Mouse (Mus musculus) stomach, embryonic 14.5 days (tissue): Measurements from ENCODE around the gene L3mbtl1. TPM values are rescaled to one million over a fixed set of nuclear protein-coding genes. Genes with fewer than 3 reads are reported as not detected.
A peak's percentile ranks its signal among the peaks of the same experiment; 100 is the strongest.

Source experiments
- ATAC-seq: fragments of 200-750 bp; cut with Nextera tagmentation; 2 replicates; pipeline ENCODE4 v1.8.0; 2017; ENCODE audit warnings: low read depth, moderate TSS enrichment; ENCODE audit not compliant: insufficient number of reproducible peaks, insufficient read depth, low FRiP score
- H3K27ac ChIP-seq: fragments of 300-500 bp; sonication (generic); 2 replicates; pipeline ENCODE4 v1.5.1; 2014; ENCODE audit warnings: mild to moderate bottlenecking, low read length, moderate library complexity, mixed read lengths
- H3K27me3 ChIP-seq: fragments of 300-500 bp; sonication (generic); 2 replicates; pipeline ENCODE4 v1.6.1; 2014; ENCODE audit warnings: low read length, control low read depth, mixed read lengths; ENCODE audit not compliant: control insufficient read depth, insufficient read depth
- H3K36me3 ChIP-seq: fragments of 300-500 bp; sonication (generic); 2 replicates; pipeline ENCODE4 v1.6.1; 2014; ENCODE audit warnings: mild to moderate bottlenecking, control low read depth, low read length, moderate library complexity, mixed read lengths; ENCODE audit not compliant: control insufficient read depth, insufficient read depth
- H3K4me1 ChIP-seq: fragments of 300-500 bp; sonication (generic); 2 replicates; pipeline ENCODE4 v1.6.1; 2014; ENCODE audit warnings: low read length, control low read depth, mixed read lengths; ENCODE audit not compliant: control insufficient read depth, insufficient read depth
- H3K4me2 ChIP-seq: fragments of 300-500 bp; sonication (generic); replicated peaks from 2 replicates; pipeline ENCODE4 v1.6.1; 2014; ENCODE audit warnings: low read depth, low read length, control low read depth
- H3K4me3 ChIP-seq: fragments of 300-500 bp; sonication (generic); 2 replicates; pipeline ENCODE4 v1.5.1; 2014; ENCODE audit warnings: low read depth, low read length, control low read depth
- H3K9ac ChIP-seq: fragments of 300-500 bp; sonication (generic); replicated peaks from 2 replicates; pipeline ENCODE4 v1.6.1; 2014; ENCODE audit warnings: low read depth, mild to moderate bottlenecking, control low read depth, low read length, moderate library complexity, mixed read lengths
- H3K9me3 ChIP-seq: fragments of 300-500 bp; sonication (generic); 2 replicates; pipeline ENCODE4 v1.6.1; 2016; ENCODE audit warnings: low read depth, low read length, control low read depth; ENCODE audit not compliant: control insufficient read depth
- WGBS: fragments of 180-500 bp; shearing (Covaris S2); extraction: QIAGEN DNeasy Blood & Tissue Kit; methylation state at CpG from one replicate; pipeline ENCODE4 v1.1.7; 2014; 5-methylcytosine and 5-hydroxymethylcytosine counted together
- polyA plus RNA-seq: library from polyadenylated mRNA; unstranded; fragments of >200 nt; fragmentation: Nextera tagmentation; extraction: Ambion mirVana; gene quantifications from 2 replicates; pipeline ENCODE4 v1.2.1, GENCODE M21; 2014

Gene L3mbtl1
- polyA plus RNA-seq, 1 experiment from 2014 or later, result 0.30 TPM

GRCm38 (mm10) chr2:162948221-162948620, 4.9 kb downstream of the L3mbtl1 start:
- peaks cover 3% of the 10 kb centered on the region; the same call in 1 of the 2 replicates for H3K4me1 ChIP-seq
- no peaks in the 10 kb centered on the region for H3K36me3 ChIP-seq
- ATAC-seq, result no peak
- H3K27ac ChIP-seq, result no peak overlapping the region
- no peaks in the 10 kb centered on the region for H3K9me3 ChIP-seq
- 65% methylated on average over 14 of the region's 14 CpGs for WGBS
- no peak overlapping the region for H3K9ac ChIP-seq
- peak overlapping the region; percentile 29; the same call in 1 of the 2 replicates for H3K4me2 ChIP-seq
- H3K27me3 ChIP-seq, result no peaks in the 10 kb centered on the region
- no peak overlapping the region for H3K4me3 ChIP-seq

- no peaks in the 10 kb centered on the region for H3K9me3 ChIP-seq
- no peak for ATAC-seq
- H3K27me3 ChIP-seq, result no peaks in the 10 kb centered on the region
- no peaks in the 10 kb centered on the region for H3K36me3 ChIP-seq
- no peak overlapping the region for H3K4me3 ChIP-seq
- H3K27ac ChIP-seq, result no peak overlapping the region
- H3K4me1 ChIP-seq, result no peaks in the 10 kb centered on the region
- no peak overlapping the region for H3K9ac ChIP-seq
- H3K4me2 ChIP-seq, result no peak overlapping the region
- WGBS, result 93% methylated on average over 2 of the region's 2 CpGs
Measured at GRCm38 (mm10) chr2:162950776-162951175, 7.5 kb downstream of the L3mbtl1 start.

GRCm38 (mm10) chr2:162956843-162957242, 13.6 kb downstream of the L3mbtl1 start:
- Histone ChIP-seq H3K27ac (no peak overlapping the region), H3K4me2 (no peak overlapping the region), H3K4me3 (no peak overlapping the region), H3K4me1 (no peaks in the 10 kb centered on the region), H3K27me3 (no peaks in the 10 kb centered on the region), H3K36me3 (no peaks in the 10 kb centered on the region), H3K9me3 (no peaks in the 10 kb centered on the region), H3K9ac (no peak overlapping the region)
- no peak for ATAC-seq
- WGBS, result 93% methylated on average over 2 of the region's 2 CpGs

GRCm38 (mm10) chr2:162961321-162961720, 18.0 kb downstream of the L3mbtl1 start:
- H3K4me2 ChIP-seq, result no peak overlapping the region
- H3K4me1 ChIP-seq, result no peaks in the 10 kb centered on the region
- no peaks in the 10 kb centered on the region for H3K9me3 ChIP-seq
- no peaks in the 10 kb centered on the region for H3K36me3 ChIP-seq
- no peak overlapping the region for H3K4me3 ChIP-seq
- 72% methylated on average over 9 of the region's 10 CpGs for WGBS
- no peak overlapping the region for H3K9ac ChIP-seq
- no peak overlapping the region for H3K27ac ChIP-seq
- ATAC-seq, result no peak
- no peaks in the 10 kb centered on the region for H3K27me3 ChIP-seq

GRCm38 (mm10) chr2:162966734-162967133, 23.5 kb downstream of the L3mbtl1 start:
- Histone ChIP-seq H3K4me3 (no peak overlapping the region), H3K4me2 (no peak overlapping the region), H3K4me1 (no peaks in the 10 kb centered on the region), H3K9ac (no peak overlapping the region), H3K9me3 (no peaks in the 10 kb centered on the region), H3K27me3 (no peaks in the 10 kb centered on the region), H3K36me3 (no peaks in the 10 kb centered on the region), H3K27ac (no peak overlapping the region)
- ATAC-seq, result no peak
- 83% methylated on average over 2 of the region's 2 CpGs for WGBS

GRCm38 (mm10) chr2:162968357-162968756, 25.1 kb downstream of the L3mbtl1 start:
- WGBS, result 6% methylated on average over 5 of the region's 5 CpGs
- no peak overlapping the region for H3K4me3 ChIP-seq
- ATAC-seq, result no peak
- no peaks in the 10 kb centered on the region for H3K36me3 ChIP-seq
- no peak overlapping the region for H3K9ac ChIP-seq
- H3K27ac ChIP-seq, result no peak overlapping the region
- H3K27me3 ChIP-seq, result no peaks in the 10 kb centered on the region
- H3K4me1 ChIP-seq, result no peaks in the 10 kb centered on the region
- no peak overlapping the region for H3K4me2 ChIP-seq
- no peaks in the 10 kb centered on the region for H3K9me3 ChIP-seq

GRCm38 (mm10) chr2:162969101-162969500, 25.8 kb downstream of the L3mbtl1 start:
- ATAC-seq, result no peak
- Histone ChIP-seq H3K36me3 (no peaks in the 10 kb centered on the region), H3K4me2 (no peak overlapping the region), H3K4me3 (no peak overlapping the region), H3K4me1 (0 out of 2 replicates have a peak, but pooled peaks cover 4% of the 10 kb centered on the region), H3K27me3 (no peaks in the 10 kb centered on the region), H3K9me3 (no peaks in the 10 kb centered on the region), H3K27ac (no peak overlapping the region), H3K9ac (no peak overlapping the region)
- WGBS, result 74% methylated on average over 3 of the region's 3 CpGs

GRCm38 (mm10) chr2:162970896-162971295, 27.6 kb downstream of the L3mbtl1 start:
- Histone ChIP-seq H3K27me3 (no peaks in the 10 kb centered on the region), H3K4me3 (no peak overlapping the region), H3K27ac (no peak overlapping the region), H3K9me3 (no peaks in the 10 kb centered on the region), H3K4me1 (peaks cover 8% of the 10 kb centered on the region; the same call in 1 of the 2 replicates), H3K4me2 (no peak overlapping the region), H3K9ac (no peak overlapping the region), H3K36me3 (no peaks in the 10 kb centered on the region)
- ATAC-seq, result no peak
- WGBS, result 85% methylated on average over 6 of the region's 6 CpGs

GRCm38 (mm10) chr2:162972752-162973151, 29.5 kb downstream of the L3mbtl1 start:
- no peaks in the 10 kb centered on the region for H3K9me3 ChIP-seq
- H3K4me3 ChIP-seq, result no peak overlapping the region
- H3K36me3 ChIP-seq, result no peaks in the 10 kb centered on the region
- 24% methylated on average over 7 of the region's 7 CpGs for WGBS
- H3K27ac ChIP-seq, result no peak overlapping the region
- ATAC-seq, result no peak
- peaks cover 8% of the 10 kb centered on the region; the same call in 1 of the 2 replicates for H3K4me1 ChIP-seq
- no peak overlapping the region for H3K4me2 ChIP-seq
- no peaks in the 10 kb centered on the region for H3K27me3 ChIP-seq
- no peak overlapping the region for H3K9ac ChIP-seq
